Mouse (Mus musculus) CH12F3 (cell line): ENCODE results near the gene Akap6.

ENCODE experiments used
- in situ Hi-C: fragments of 300-500 bp; cut with MboI; formaldehyde crosslinking; loops from 2 replicates; pipeline ENCODE4 v1.14.3; 2020; ENCODE audit warnings: low sequenced_read_pairs

The Akap6 gene

GRCm38 (mm10) chr12:52699146-52699545 lies at the start of gene Akap6:
Akap6 (plus strand) TSS chr12:52699383.
- in situ Hi-C loops: no loop called here

GRCm38 (mm10) chr12:52662907-52663790 lies 36.0 kb upstream of the Akap6 start:
- in situ Hi-C loops: no loop called here

- in situ Hi-C loops: no loop called here
Measured at GRCm38 (mm10) chr12:52664944-52665343, 34.2 kb upstream of the Akap6 start.

- in situ Hi-C loops: no loop called here
Measured at GRCm38 (mm10) chr12:52671436-52671835, 27.7 kb upstream of the Akap6 start.

- in situ Hi-C loops: no loop called here
Measured at GRCm38 (mm10) chr12:52671943-52672342, 27.2 kb upstream of the Akap6 start.

- in situ Hi-C loops: no loop called here
Measured at GRCm38 (mm10) chr12:52673361-52673960, 25.7 kb upstream of the Akap6 start.

GRCm38 (mm10) chr12:52675010-52675409 lies 24.2 kb upstream of the Akap6 start:
- in situ Hi-C loops: no loop called here

GRCm38 (mm10) chr12:52687355-52687754 lies 11.8 kb upstream of the Akap6 start:
- in situ Hi-C loops: no loop called here

GRCm38 (mm10) chr12:52688712-52689111 lies 10.5 kb upstream of the Akap6 start:
- in situ Hi-C loops: no loop called here

GRCm38 (mm10) chr12:52691552-52691951 lies 7.6 kb upstream of the Akap6 start:
- in situ Hi-C loops: no loop called here

- in situ Hi-C loops: no loop called here
Measured at GRCm38 (mm10) chr12:52692290-52692974, 6.8 kb upstream of the Akap6 start.

- in situ Hi-C loops: no loop called here
Measured at GRCm38 (mm10) chr12:52697407-52698109, 1.6 kb upstream of the Akap6 start.

GRCm38 (mm10) chr12:52698276-52698930 lies 780 bp upstream of the Akap6 start:
- in situ Hi-C loops: no loop called here

GRCm38 (mm10) chr12:52699961-52700696 lies 946 bp downstream of the Akap6 start:
- in situ Hi-C loops: no loop called here

GRCm38 (mm10) chr12:52700697-52701191 lies 1.6 kb downstream of the Akap6 start:
- in situ Hi-C loops: no loop called here

- in situ Hi-C loops: no loop called here
Measured at GRCm38 (mm10) chr12:52701201-52701641, 2.0 kb downstream of the Akap6 start.

GRCm38 (mm10) chr12:52702368-52702967 lies 3.3 kb downstream of the Akap6 start:
- in situ Hi-C loops: no loop called here

GRCm38 (mm10) chr12:52704081-52704480 lies 4.9 kb downstream of the Akap6 start:
- in situ Hi-C loops: no loop called here

- in situ Hi-C loops: no loop called here
Measured at GRCm38 (mm10) chr12:52704810-52705209, 5.6 kb downstream of the Akap6 start.
